Mouse (Mus musculus): ENCODE measurements around the gene Prkaa2.

The Prkaa2 gene

GRCm38 (mm10) chr4:105122429-105122828, 12.7 kb upstream of the Prkaa2 start:
- H3K36me3 ChIP-seq (ENCODE audit: control insufficient read depth, insufficient read depth, low read length, poor library complexity, severe bottlenecking): no peaks in the 10 kb centered on the region
- peak; percentile 54 for DNase-seq (ENCODE audit: low read depth, low spot score)
- no peaks in the 10 kb centered on the region for H3K27me3 ChIP-seq (ENCODE audit: control insufficient read depth, insufficient read depth, low read length, poor library complexity, severe bottlenecking)

GRCm38 (mm10) chr4:105121081-105121480, 11.4 kb upstream of the Prkaa2 start:
- H3K36me3 ChIP-seq (ENCODE audit: control insufficient read depth, insufficient read depth, low read length, poor library complexity, severe bottlenecking): no peaks in the 10 kb centered on the region
- no peaks in the 10 kb centered on the region for H3K27me3 ChIP-seq (ENCODE audit: control insufficient read depth, insufficient read depth, low read length, poor library complexity, severe bottlenecking)
- no peak for DNase-seq (ENCODE audit: low read depth, low spot score)

GRCm38 (mm10) chr4:105113468-105113867, 3.8 kb upstream of the Prkaa2 start:
- Histone ChIP-seq H3K36me3 (ENCODE audit: control insufficient read depth, insufficient read depth, low read length, poor library complexity, severe bottlenecking) (no peaks in the 10 kb centered on the region), H3K27me3 (ENCODE audit: control insufficient read depth, insufficient read depth, low read length, poor library complexity, severe bottlenecking) (peaks cover 2% of the 10 kb centered on the region)
- no peak for DNase-seq (ENCODE audit: low read depth, low spot score)

- H3K36me3 ChIP-seq (ENCODE audit: control insufficient read depth, insufficient read depth, low read length, poor library complexity, severe bottlenecking): no peaks in the 10 kb centered on the region
- no peak for DNase-seq (ENCODE audit: low read depth, low spot score)
- H3K27me3 ChIP-seq (ENCODE audit: control insufficient read depth, insufficient read depth, low read length, poor library complexity, severe bottlenecking): peaks cover 2% of the 10 kb centered on the region
Observed at GRCm38 (mm10) chr4:105113042-105113441, 3.4 kb upstream of the Prkaa2 start.

- Histone ChIP-seq H3K27me3 (ENCODE audit: control insufficient read depth, insufficient read depth, low read length, poor library complexity, severe bottlenecking) (peaks cover 2% of the 10 kb centered on the region), H3K36me3 (ENCODE audit: control insufficient read depth, insufficient read depth, low read length, poor library complexity, severe bottlenecking) (no peaks in the 10 kb centered on the region)
- DNase-seq (ENCODE audit: low read depth, low spot score): no peak
Observed at GRCm38 (mm10) chr4:105111770-105112169, 2.1 kb upstream of the Prkaa2 start.

GRCm38 (mm10) chr4:105110684-105111035, 970 bp upstream of the Prkaa2 start:
- no peak for DNase-seq (ENCODE audit: low read depth, low spot score)
- Histone ChIP-seq H3K27me3 (ENCODE audit: control insufficient read depth, insufficient read depth, low read length, poor library complexity, severe bottlenecking) (peaks cover 2% of the 10 kb centered on the region), H3K36me3 (ENCODE audit: control insufficient read depth, insufficient read depth, low read length, poor library complexity, severe bottlenecking) (no peaks in the 10 kb centered on the region)

- Histone ChIP-seq H3K27me3 (ENCODE audit: control insufficient read depth, insufficient read depth, low read length, poor library complexity, severe bottlenecking) (peaks cover 2% of the 10 kb centered on the region), H3K36me3 (ENCODE audit: control insufficient read depth, insufficient read depth, low read length, poor library complexity, severe bottlenecking) (no peaks in the 10 kb centered on the region)
- no peak for DNase-seq (ENCODE audit: low read depth, low spot score)
Observed at GRCm38 (mm10) chr4:105109990-105110683, 447 bp upstream of the Prkaa2 start.

- DNase-seq (ENCODE audit: low read depth, low spot score): no peak
- Histone ChIP-seq H3K27me3 (ENCODE audit: control insufficient read depth, insufficient read depth, low read length, poor library complexity, severe bottlenecking) (peaks cover 2% of the 10 kb centered on the region), H3K36me3 (ENCODE audit: control insufficient read depth, insufficient read depth, low read length, poor library complexity, severe bottlenecking) (no peaks in the 10 kb centered on the region)
Observed at GRCm38 (mm10) chr4:105108641-105109198, 970 bp downstream of the Prkaa2 start.

GRCm38 (mm10) chr4:105107943-105108640, 1.6 kb downstream of the Prkaa2 start:
- no peak for DNase-seq (ENCODE audit: low read depth, low spot score)
- H3K27me3 ChIP-seq (ENCODE audit: control insufficient read depth, insufficient read depth, low read length, poor library complexity, severe bottlenecking): peaks cover 2% of the 10 kb centered on the region
- no peaks in the 10 kb centered on the region for H3K36me3 ChIP-seq (ENCODE audit: control insufficient read depth, insufficient read depth, low read length, poor library complexity, severe bottlenecking)

- DNase-seq (ENCODE audit: low read depth, low spot score): no peak
- no peaks in the 10 kb centered on the region for H3K36me3 ChIP-seq (ENCODE audit: control insufficient read depth, insufficient read depth, low read length, poor library complexity, severe bottlenecking)
Observed at GRCm38 (mm10) chr4:105104099-105104872, 5.4 kb downstream of the Prkaa2 start.

GRCm38 (mm10) chr4:105101337-105101688, 8.4 kb downstream of the Prkaa2 start:
- no peaks in the 10 kb centered on the region for H3K27me3 ChIP-seq (ENCODE audit: control insufficient read depth, insufficient read depth, low read length, poor library complexity, severe bottlenecking)
- no peaks in the 10 kb centered on the region for H3K36me3 ChIP-seq (ENCODE audit: control insufficient read depth, insufficient read depth, low read length, poor library complexity, severe bottlenecking)
- no peak for DNase-seq (ENCODE audit: low read depth, low spot score)

More at GRCm38 (mm10) chr4:105104099-105104872, 5.4 kb downstream of the Prkaa2 start:
- no peaks in the 10 kb centered on the region for H3K27me3 ChIP-seq (ENCODE audit: control insufficient read depth, insufficient read depth, low read length, poor library complexity, severe bottlenecking)

GRCm38 (mm10) chr4:105100508-105101336, 9.0 kb downstream of the Prkaa2 start:
- Histone ChIP-seq H3K36me3 (ENCODE audit: control insufficient read depth, insufficient read depth, low read length, poor library complexity, severe bottlenecking) (no peaks in the 10 kb centered on the region), H3K27me3 (ENCODE audit: control insufficient read depth, insufficient read depth, low read length, poor library complexity, severe bottlenecking) (no peaks in the 10 kb centered on the region)
- no peak for DNase-seq (ENCODE audit: low read depth, low spot score)

- no peak for DNase-seq (ENCODE audit: low read depth, low spot score)
- H3K36me3 ChIP-seq (ENCODE audit: control insufficient read depth, insufficient read depth, low read length, poor library complexity, severe bottlenecking): no peaks in the 10 kb centered on the region
Observed at GRCm38 (mm10) chr4:105098660-105099059, 11.0 kb downstream of the Prkaa2 start.

GRCm38 (mm10) chr4:105098158-105098557, 11.5 kb downstream of the Prkaa2 start:
- no peak for DNase-seq (ENCODE audit: low read depth, low spot score)
- H3K36me3 ChIP-seq (ENCODE audit: control insufficient read depth, insufficient read depth, low read length, poor library complexity, severe bottlenecking): no peaks in the 10 kb centered on the region
- no peaks in the 10 kb centered on the region for H3K27me3 ChIP-seq (ENCODE audit: control insufficient read depth, insufficient read depth, low read length, poor library complexity, severe bottlenecking)

More at GRCm38 (mm10) chr4:105098660-105099059, 11.0 kb downstream of the Prkaa2 start:
- H3K27me3 ChIP-seq (ENCODE audit: control insufficient read depth, insufficient read depth, low read length, poor library complexity, severe bottlenecking): no peaks in the 10 kb centered on the region

Measured in splenic B cell, adult 2 months (primary cell).